Mouse (Mus musculus): ENCODE results near the gene Hdac4. TPM values are rescaled to one million over a fixed set of nuclear protein-coding genes. Genes with fewer than 3 reads are reported as not detected.

Gene Hdac4
- polyA plus RNA-seq, 1 experiment from 2014 or later, result 32.7 TPM

DNA sequence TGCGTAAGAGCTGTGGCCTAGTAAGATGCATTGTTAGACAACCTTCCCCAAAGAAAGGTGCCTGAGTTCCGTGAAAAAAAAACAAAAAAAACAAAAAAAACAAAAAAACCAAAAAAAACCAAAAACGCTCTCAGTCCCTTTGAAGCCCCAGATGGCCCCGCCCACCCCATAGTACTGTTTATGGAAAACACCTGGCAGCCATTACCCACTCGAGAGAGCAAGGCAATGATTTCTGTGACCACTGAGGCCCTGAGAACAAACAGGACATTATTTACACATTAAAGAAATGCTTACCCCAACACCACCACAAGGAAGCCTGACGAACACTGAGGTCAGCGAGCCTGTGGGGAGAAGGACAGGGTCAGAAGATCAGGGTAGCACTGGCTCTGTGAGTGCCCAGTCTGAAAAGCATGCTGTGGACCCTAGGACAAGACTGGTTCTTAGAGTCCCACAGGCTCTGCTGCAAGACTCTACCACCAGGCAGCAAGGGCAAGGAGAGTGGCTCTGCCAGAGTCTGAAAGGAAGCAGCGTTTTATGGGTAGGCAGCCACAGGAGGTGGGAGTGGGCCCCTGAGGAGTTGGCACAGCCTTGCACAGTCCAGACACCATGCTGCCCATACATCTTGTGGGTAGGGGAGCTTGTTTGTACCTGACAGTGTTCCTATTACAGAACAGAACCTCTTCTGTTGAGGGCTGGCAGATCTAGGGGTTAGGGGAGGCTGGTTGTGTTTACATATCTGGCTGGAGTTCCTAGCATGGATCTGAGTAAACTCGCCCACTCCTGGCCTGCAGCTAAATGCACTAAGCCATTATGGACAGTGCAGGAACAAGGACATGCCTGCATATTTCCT, 230.8 kb downstream of the Hdac4 start:
- Histone ChIP-seq H3K4me2 (ENCODE audit: low read depth) (no peak overlapping the region), H3K9me3 (ENCODE audit: control insufficient read depth, low read length) (no peaks in the 10 kb centered on the region), H3K4me1 (ENCODE audit: control insufficient read depth, insufficient read depth, low read length) (no peaks in the 10 kb centered on the region; the same call in 1 of the 2 replicates), H3K27ac (ENCODE audit: low read depth, low read length) (no peak overlapping the region), H3K9ac (ENCODE audit: low read length) (no peak overlapping the region), H3K4me3 (ENCODE audit: low read depth, low read length) (no peak overlapping the region), H3K36me3 (ENCODE audit: control insufficient read depth, insufficient read depth, low read length) (peaks cover 5% of the 10 kb centered on the region), H3K27me3 (ENCODE audit: control insufficient read depth, insufficient read depth, low read length) (no peaks in the 10 kb centered on the region)
- ATAC-seq (ENCODE audit: insufficient read depth, low FRiP score, low TSS enrichment) (no peak), DNase-seq (ENCODE audit: low spot score) (no peak)
- WGBS, result 57% methylated on average over 9 of the region's 9 CpGs

DNA sequence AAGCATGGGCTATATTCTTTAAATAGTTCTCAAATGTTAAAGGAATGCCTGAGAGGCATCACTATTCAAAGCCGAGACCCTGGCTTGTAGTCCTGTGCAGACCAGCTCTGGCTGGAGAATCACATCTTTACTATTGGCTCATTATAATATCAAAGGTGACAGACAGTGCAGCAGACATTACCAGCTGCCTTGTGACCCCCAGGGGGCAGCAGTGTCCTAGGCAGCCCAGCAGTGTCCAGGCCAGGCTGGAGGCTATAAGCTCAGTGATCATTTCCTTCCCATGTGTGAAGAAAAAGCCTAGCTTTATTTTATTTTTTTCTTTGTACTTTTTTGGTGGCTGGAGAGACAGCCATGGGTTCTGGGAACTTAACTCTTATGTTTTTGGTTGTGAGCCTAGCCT, 233.2 kb downstream of the Hdac4 start:
- H3K9me3 ChIP-seq (ENCODE audit: control insufficient read depth, low read length), result no peaks in the 10 kb centered on the region
- DNase-seq (ENCODE audit: low spot score) (peak; percentile 70), ATAC-seq (ENCODE audit: insufficient read depth, low FRiP score, low TSS enrichment) (peak; percentile 58; the same call in 1 of the 2 replicates)
- H3K4me3 ChIP-seq (ENCODE audit: low read depth, low read length), result no peak overlapping the region
- WGBS, result 56% methylated on average over 1 of the region's 1 CpGs
- H3K4me2 ChIP-seq (ENCODE audit: low read depth), result no peak overlapping the region
- no peaks in the 10 kb centered on the region for H3K27me3 ChIP-seq (ENCODE audit: control insufficient read depth, insufficient read depth, low read length)
- peaks cover 7% of the 10 kb centered on the region for H3K36me3 ChIP-seq (ENCODE audit: control insufficient read depth, insufficient read depth, low read length)
- no peak overlapping the region for H3K9ac ChIP-seq (ENCODE audit: low read length)
- no peaks in the 10 kb centered on the region for H3K4me1 ChIP-seq (ENCODE audit: control insufficient read depth, insufficient read depth, low read length)
- H3K27ac ChIP-seq (ENCODE audit: low read depth, low read length), result no peak overlapping the region

DNA sequence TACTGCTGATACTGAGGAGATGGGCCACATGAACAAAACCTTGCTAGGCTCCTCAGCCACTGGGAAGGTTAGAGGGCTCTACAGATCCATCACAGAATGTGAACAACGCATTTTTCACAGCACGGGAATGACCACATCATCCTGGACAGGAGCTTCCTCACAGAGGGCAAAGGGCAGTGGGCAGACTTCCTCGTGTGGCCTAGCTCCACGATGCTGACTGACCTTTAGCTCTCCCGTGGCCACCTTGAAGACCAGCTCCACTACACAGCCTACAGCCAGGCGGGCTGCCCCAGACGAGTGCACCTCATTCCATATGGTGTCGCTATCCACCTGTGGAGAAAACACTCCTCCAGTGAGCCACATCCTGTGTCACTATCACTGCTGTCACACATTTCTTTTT, 234.3 kb downstream of the Hdac4 start:
- 86% methylated on average over 8 of the region's 8 CpGs for WGBS
- Histone ChIP-seq H3K27ac (ENCODE audit: low read depth, low read length) (no peak overlapping the region), H3K9ac (ENCODE audit: low read length) (no peak overlapping the region), H3K27me3 (ENCODE audit: control insufficient read depth, insufficient read depth, low read length) (no peaks in the 10 kb centered on the region), H3K9me3 (ENCODE audit: control insufficient read depth, low read length) (no peaks in the 10 kb centered on the region), H3K4me3 (ENCODE audit: low read depth, low read length) (no peak overlapping the region), H3K4me2 (ENCODE audit: low read depth) (no peak overlapping the region), H3K36me3 (ENCODE audit: control insufficient read depth, insufficient read depth, low read length) (peaks cover 8% of the 10 kb centered on the region), H3K4me1 (ENCODE audit: control insufficient read depth, insufficient read depth, low read length) (no peaks in the 10 kb centered on the region)
- ATAC-seq (ENCODE audit: insufficient read depth, low FRiP score, low TSS enrichment), result no peak
- DNase-seq (ENCODE audit: low spot score), result no peak

DNA sequence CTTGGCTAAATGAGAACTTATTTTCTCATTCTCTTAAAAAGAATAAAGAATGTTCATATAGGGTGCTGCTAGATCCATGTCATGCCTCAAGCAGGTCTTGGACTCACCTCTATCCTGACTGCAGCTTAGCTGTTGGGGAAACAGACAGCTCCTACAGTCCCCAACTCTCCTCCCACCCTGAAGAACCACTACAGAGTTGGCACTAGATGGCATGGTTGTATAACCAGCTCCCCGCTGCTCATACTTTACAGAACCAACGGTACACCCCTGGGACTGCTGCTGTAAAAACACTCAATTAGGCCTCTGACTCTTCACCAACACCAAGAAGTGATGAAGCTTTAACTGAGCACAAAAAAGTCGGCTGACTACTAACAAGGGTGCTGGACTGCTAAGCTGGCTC, 235.6 kb downstream of the Hdac4 start:
- DNase-seq (ENCODE audit: low spot score) (no peak), ATAC-seq (ENCODE audit: insufficient read depth, low FRiP score, low TSS enrichment) (no peak)
- 84% methylated on average over 3 of the region's 3 CpGs for WGBS
- no peak overlapping the region for H3K4me3 ChIP-seq (ENCODE audit: low read depth, low read length)
- peaks cover 15% of the 10 kb centered on the region for H3K36me3 ChIP-seq (ENCODE audit: control insufficient read depth, insufficient read depth, low read length)
- no peak overlapping the region for H3K27ac ChIP-seq (ENCODE audit: low read depth, low read length)
- H3K4me1 ChIP-seq (ENCODE audit: control insufficient read depth, insufficient read depth, low read length), result no peaks in the 10 kb centered on the region
- no peak overlapping the region for H3K9ac ChIP-seq (ENCODE audit: low read length)
- H3K9me3 ChIP-seq (ENCODE audit: control insufficient read depth, low read length), result no peaks in the 10 kb centered on the region
- H3K4me2 ChIP-seq (ENCODE audit: low read depth), result no peak overlapping the region
- H3K27me3 ChIP-seq (ENCODE audit: control insufficient read depth, insufficient read depth, low read length), result no peaks in the 10 kb centered on the region

DNA sequence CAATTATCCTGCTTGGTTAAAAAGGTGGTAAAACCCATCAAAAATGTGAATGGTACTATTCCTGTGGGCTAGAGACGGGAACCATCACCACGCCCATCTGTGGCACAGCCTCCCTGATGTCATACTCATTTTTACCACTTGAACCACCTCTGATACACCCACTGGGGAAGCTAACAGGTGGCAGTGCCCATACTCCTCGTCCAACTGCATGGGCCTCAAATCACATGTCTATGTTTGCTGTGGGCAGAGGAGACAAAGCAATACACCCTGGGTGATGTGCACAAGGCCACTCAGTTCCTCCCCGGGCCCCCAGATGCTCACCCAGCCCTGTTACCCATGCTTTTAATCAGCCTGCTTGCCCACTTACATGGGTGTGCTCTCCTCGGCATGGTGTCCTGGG, 236.5 kb downstream of the Hdac4 start:
- no peak overlapping the region for H3K4me2 ChIP-seq (ENCODE audit: low read depth)
- no peak overlapping the region for H3K4me3 ChIP-seq (ENCODE audit: low read depth, low read length)
- ATAC-seq (ENCODE audit: insufficient read depth, low FRiP score, low TSS enrichment) (no peak), DNase-seq (ENCODE audit: low spot score) (no peak)
- no peaks in the 10 kb centered on the region for H3K9me3 ChIP-seq (ENCODE audit: control insufficient read depth, low read length)
- H3K36me3 ChIP-seq (ENCODE audit: control insufficient read depth, insufficient read depth, low read length), result peaks cover 15% of the 10 kb centered on the region
- H3K27ac ChIP-seq (ENCODE audit: low read depth, low read length), result no peak overlapping the region
- H3K4me1 ChIP-seq (ENCODE audit: control insufficient read depth, insufficient read depth, low read length), result no peaks in the 10 kb centered on the region
- H3K9ac ChIP-seq (ENCODE audit: low read length), result no peak overlapping the region
- H3K27me3 ChIP-seq (ENCODE audit: control insufficient read depth, insufficient read depth, low read length), result no peaks in the 10 kb centered on the region
- WGBS, result 90% methylated on average over 5 of the region's 5 CpGs

DNA sequence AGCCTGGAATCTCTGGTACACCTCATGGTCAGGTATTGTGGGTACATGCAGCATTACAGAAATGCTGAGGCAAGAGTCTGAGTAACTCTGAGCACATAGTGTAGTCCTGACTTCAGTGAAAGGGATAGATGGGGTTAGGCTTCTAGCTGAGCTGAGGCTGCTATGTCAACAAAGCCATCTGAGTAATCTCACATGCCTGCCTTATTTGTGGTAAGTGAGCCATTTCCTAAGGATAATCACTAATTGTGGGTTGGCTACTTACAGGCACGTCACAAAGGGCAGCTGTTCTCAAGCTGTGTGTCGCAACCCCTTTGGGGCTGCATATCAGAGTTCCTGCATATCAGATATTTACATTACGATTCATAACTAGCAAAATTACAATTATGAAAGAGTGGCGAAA, 239.3 kb downstream of the Hdac4 start:
- 86% methylated on average over 4 of the region's 4 CpGs for WGBS
- no peak overlapping the region for H3K4me2 ChIP-seq (ENCODE audit: low read depth)
- DNase-seq (ENCODE audit: low spot score) (no peak), ATAC-seq (ENCODE audit: insufficient read depth, low FRiP score, low TSS enrichment) (no peak)
- no peaks in the 10 kb centered on the region for H3K27me3 ChIP-seq (ENCODE audit: control insufficient read depth, insufficient read depth, low read length)
- H3K9me3 ChIP-seq (ENCODE audit: control insufficient read depth, low read length), result no peaks in the 10 kb centered on the region
- peaks cover 15% of the 10 kb centered on the region for H3K36me3 ChIP-seq (ENCODE audit: control insufficient read depth, insufficient read depth, low read length)
- H3K4me1 ChIP-seq (ENCODE audit: control insufficient read depth, insufficient read depth, low read length), result no peaks in the 10 kb centered on the region
- no peak overlapping the region for H3K4me3 ChIP-seq (ENCODE audit: low read depth, low read length)
- H3K27ac ChIP-seq (ENCODE audit: low read depth, low read length), result no peak overlapping the region
- H3K9ac ChIP-seq (ENCODE audit: low read length), result no peak overlapping the region

DNA sequence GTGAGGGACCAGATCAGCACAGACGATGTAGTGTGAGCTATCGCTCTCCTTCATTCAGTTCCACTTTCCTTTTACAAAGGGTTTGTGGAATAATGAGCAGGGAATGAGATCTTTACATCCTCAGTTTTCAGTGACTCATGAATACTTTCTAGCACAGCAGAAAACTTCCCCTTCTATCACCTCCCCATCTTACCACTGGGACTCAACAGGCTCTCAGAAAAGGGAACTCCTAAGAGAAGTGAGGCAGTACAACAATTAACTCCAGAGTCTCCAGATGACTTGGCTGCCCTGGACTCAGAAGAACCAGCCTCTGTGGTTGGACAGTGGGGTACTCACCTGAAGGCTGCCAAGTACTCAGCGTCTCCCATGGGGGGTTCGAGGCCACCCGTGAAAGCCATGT, 240.5 kb downstream of the Hdac4 start:
- Histone ChIP-seq H3K27ac (ENCODE audit: low read depth, low read length) (no peak overlapping the region), H3K4me1 (ENCODE audit: control insufficient read depth, insufficient read depth, low read length) (no peaks in the 10 kb centered on the region), H3K9ac (ENCODE audit: low read length) (no peak overlapping the region), H3K27me3 (ENCODE audit: control insufficient read depth, insufficient read depth, low read length) (no peaks in the 10 kb centered on the region), H3K4me3 (ENCODE audit: low read depth, low read length) (no peak overlapping the region), H3K4me2 (ENCODE audit: low read depth) (no peak overlapping the region), H3K36me3 (ENCODE audit: control insufficient read depth, insufficient read depth, low read length) (peaks cover 12% of the 10 kb centered on the region), H3K9me3 (ENCODE audit: control insufficient read depth, low read length) (no peaks in the 10 kb centered on the region)
- ATAC-seq (ENCODE audit: insufficient read depth, low FRiP score, low TSS enrichment) (no peak), DNase-seq (ENCODE audit: low spot score) (no peak)
- WGBS, result 96% methylated on average over 5 of the region's 5 CpGs

DNA sequence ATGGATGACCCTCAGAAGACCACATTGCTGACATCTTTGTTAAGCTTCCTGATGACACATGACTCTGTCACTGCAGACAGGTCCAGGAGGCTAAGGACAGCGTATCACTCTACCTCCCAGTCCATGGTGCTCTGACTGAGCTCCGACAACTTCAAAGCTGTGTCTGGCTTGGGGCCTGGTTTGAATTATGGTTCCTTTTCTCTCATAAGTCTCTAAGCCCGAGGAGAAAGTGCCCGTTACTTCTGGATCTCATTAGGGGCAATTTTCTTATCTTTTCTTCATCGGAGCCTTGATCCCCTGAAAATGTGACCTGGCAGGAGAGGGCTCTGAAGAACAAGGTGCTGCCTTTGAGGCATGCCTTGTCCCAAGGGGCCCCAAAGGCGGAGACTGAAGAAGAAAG, 242.6 kb downstream of the Hdac4 start:
- Histone ChIP-seq H3K27me3 (ENCODE audit: control insufficient read depth, insufficient read depth, low read length) (no peaks in the 10 kb centered on the region), H3K9ac (ENCODE audit: low read length) (no peak overlapping the region), H3K4me2 (ENCODE audit: low read depth) (no peak overlapping the region), H3K4me1 (ENCODE audit: control insufficient read depth, insufficient read depth, low read length) (no peaks in the 10 kb centered on the region), H3K27ac (ENCODE audit: low read depth, low read length) (no peak overlapping the region), H3K36me3 (ENCODE audit: control insufficient read depth, insufficient read depth, low read length) (peaks cover 12% of the 10 kb centered on the region), H3K4me3 (ENCODE audit: low read depth, low read length) (no peak overlapping the region), H3K9me3 (ENCODE audit: control insufficient read depth, low read length) (no peaks in the 10 kb centered on the region)
- WGBS, result 80% methylated on average over 6 of the region's 6 CpGs
- ATAC-seq (ENCODE audit: insufficient read depth, low FRiP score, low TSS enrichment), result no peak
- DNase-seq (ENCODE audit: low spot score), result no peak

DNA sequence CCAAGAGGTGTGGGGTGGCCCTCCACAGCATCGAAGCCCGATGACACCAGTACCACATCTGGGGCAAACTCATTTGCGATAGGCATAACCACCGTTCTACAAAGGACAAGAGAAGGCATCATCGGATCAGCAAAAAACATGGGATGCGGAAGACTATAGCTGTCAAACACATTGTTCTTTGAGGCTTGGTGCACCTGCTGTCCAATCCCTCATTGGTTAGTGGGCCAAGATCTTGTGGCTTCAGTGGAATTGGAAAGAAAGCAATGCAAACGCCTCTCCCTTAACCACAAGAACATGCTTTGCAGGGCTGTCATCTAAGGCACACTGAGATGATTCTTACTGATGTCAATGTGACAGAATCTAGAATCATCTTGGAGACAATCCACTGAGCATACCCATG, 248.1 kb downstream of the Hdac4 start:
- H3K9ac ChIP-seq (ENCODE audit: low read length), result no peak overlapping the region
- no peaks in the 10 kb centered on the region for H3K27me3 ChIP-seq (ENCODE audit: control insufficient read depth, insufficient read depth, low read length)
- peaks cover 4% of the 10 kb centered on the region; the same call in 1 of the 2 replicates for H3K36me3 ChIP-seq (ENCODE audit: control insufficient read depth, insufficient read depth, low read length)
- no peak overlapping the region for H3K4me2 ChIP-seq (ENCODE audit: low read depth)
- no peak overlapping the region for H3K27ac ChIP-seq (ENCODE audit: low read depth, low read length)
- H3K4me1 ChIP-seq (ENCODE audit: control insufficient read depth, insufficient read depth, low read length), result no peaks in the 10 kb centered on the region
- ATAC-seq (ENCODE audit: insufficient read depth, low FRiP score, low TSS enrichment) (no peak), DNase-seq (ENCODE audit: low spot score) (no peak)
- no peak overlapping the region for H3K4me3 ChIP-seq (ENCODE audit: low read depth, low read length)
- H3K9me3 ChIP-seq (ENCODE audit: control insufficient read depth, low read length), result no peaks in the 10 kb centered on the region
- WGBS, result 92% methylated on average over 7 of the region's 7 CpGs

All from neural tube, embryonic 11.5 days (tissue).